Mouse (Mus musculus): Measurements from ENCODE around the gene Mier2.

The Mier2 gene

DNA sequence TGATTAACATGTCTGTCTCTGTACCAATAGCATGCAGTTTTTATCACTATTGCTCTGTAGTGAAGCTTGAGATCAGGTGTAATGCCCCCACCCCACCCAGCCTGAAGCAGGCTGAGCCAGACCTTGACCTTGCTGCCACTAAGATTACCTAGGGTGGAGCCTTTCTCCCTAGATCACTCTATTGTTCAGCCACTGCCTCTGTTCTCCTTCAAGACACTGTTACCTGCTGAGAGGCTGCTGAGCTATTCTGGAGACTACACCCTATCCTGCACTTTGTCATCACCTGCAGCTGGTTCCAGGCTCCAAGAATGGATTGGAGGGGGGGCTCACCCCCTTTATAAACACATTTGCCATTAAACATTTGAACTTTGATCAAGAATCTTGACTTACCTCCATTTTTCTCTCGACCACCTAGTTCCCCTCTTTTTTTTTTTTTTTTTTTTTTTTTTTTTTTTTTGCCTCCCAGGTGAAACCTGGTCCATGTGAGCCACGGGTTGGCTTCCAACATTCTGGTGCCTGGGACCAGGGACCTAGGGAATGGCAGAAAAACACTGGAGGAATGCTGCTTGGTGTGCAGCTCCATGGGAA, 58.2 kb downstream of the Mier2 start:
- DNase-seq (ENCODE audit: low read depth, low spot score): no peak

DNA sequence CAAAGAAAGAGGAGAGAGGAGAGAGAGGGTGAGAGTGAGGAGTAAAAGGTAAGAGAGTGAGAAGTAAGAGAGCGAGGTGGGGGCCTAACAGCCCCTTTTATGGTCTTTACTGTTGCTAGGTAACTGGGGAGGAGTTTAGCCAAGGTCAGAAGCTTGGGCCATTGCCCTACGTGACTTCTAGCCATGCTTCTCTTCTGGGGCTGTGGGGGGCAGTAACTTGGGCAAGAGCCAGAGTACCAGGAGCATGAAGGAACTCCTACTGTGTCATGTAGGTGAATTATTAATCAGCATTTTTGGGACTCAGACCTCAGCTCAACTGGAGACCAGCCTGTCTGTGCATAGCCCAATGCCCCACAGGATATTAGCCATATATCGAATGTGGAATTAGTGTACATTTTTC, 59.1 kb downstream of the Mier2 start:
- no peak for DNase-seq (ENCODE audit: low read depth, low spot score)

All from retina, adult 2 months (tissue).